Mouse (Mus musculus) hindbrain, embryonic 14.5 days (tissue): Measurements from ENCODE around the gene Taf3. TPM values are rescaled to one million over a fixed set of nuclear protein-coding genes. Genes with fewer than 3 reads are reported as not detected.

Experiments used
- ATAC-seq: fragments of 200-750 bp; cut with Nextera tagmentation; 2 replicates; pipeline ENCODE4 v1.8.0; 2017; ENCODE audit warnings: moderate number of reproducible peaks, mild to moderate bottlenecking, moderate TSS enrichment, moderate library complexity; ENCODE audit not compliant: low FRiP score
- DNase-seq: peaks from one replicate; pipeline ENCODE4 v3.0.0-alpha.2; 2015; ENCODE audit warnings: low spot score
- H3K27ac ChIP-seq: fragments of 300-500 bp; sonication (generic); 2 replicates; pipeline ENCODE4 v1.5.1; 2014; ENCODE audit warnings: mild to moderate bottlenecking, moderate library complexity
- H3K27me3 ChIP-seq: fragments of 300-500 bp; sonication (generic); 2 replicates; pipeline ENCODE4 v1.6.1; 2014; ENCODE audit warnings: mild to moderate bottlenecking, low read length, mixed read lengths; ENCODE audit not compliant: control insufficient read depth, insufficient read depth
- H3K36me3 ChIP-seq: fragments of 300-500 bp; sonication (generic); replicated peaks from 2 replicates; pipeline ENCODE4 v1.6.1; 2014; ENCODE audit not compliant: control insufficient read depth, insufficient read depth
- H3K4me1 ChIP-seq: fragments of 300-500 bp; sonication (generic); replicated peaks from 2 replicates; pipeline ENCODE4 v1.6.1; 2014; ENCODE audit warnings: antibody characterized with exemption, low read length, mixed read lengths; ENCODE audit not compliant: control insufficient read depth, insufficient read depth
- H3K4me2 ChIP-seq: fragments of 300-500 bp; sonication (generic); replicated peaks from 2 replicates; pipeline ENCODE4 v1.6.1; 2014; ENCODE audit warnings: mild to moderate bottlenecking, moderate library complexity
- H3K4me3 ChIP-seq: fragments of 300-500 bp; sonication (generic); replicated peaks from 2 replicates; pipeline ENCODE4 v1.5.1; 2014; ENCODE audit warnings: mild to moderate bottlenecking, low read length
- H3K9ac ChIP-seq: fragments of 300-500 bp; sonication (generic); 2 replicates; pipeline ENCODE4 v1.6.1; 2014
- H3K9me3 ChIP-seq: fragments of 300-500 bp; sonication (generic); 2 replicates; pipeline ENCODE4 v1.6.1; 2016; ENCODE audit warnings: low read length; ENCODE audit not compliant: control insufficient read depth
- WGBS: fragments of 180-500 bp; shearing (Covaris S2); extraction: QIAGEN DNeasy Blood & Tissue Kit; methylation state at CpG from one replicate; pipeline ENCODE4 v1.1.7; 2014; 5-methylcytosine and 5-hydroxymethylcytosine counted together
- polyA plus RNA-seq: library from polyadenylated mRNA; unstranded; fragments of >200 nt; fragmentation: Nextera tagmentation; extraction: Ambion mirVana; gene quantifications from 2 replicates; pipeline ENCODE4 v1.2.1, GENCODE M21; 2014

The Taf3 gene
- polyA plus RNA-seq, 1 experiment from 2014 or later, result 12.6 TPM

- H3K9me3 ChIP-seq, result no peaks in the 10 kb centered on the region
- H3K27me3 ChIP-seq, result peaks cover 77% of the 10 kb centered on the region
- 4% methylated on average over 12 of the region's 12 CpGs for WGBS
- H3K36me3 ChIP-seq, result no peaks in the 10 kb centered on the region
- no peak for DNase-seq
- peak overlapping the region; percentile 63 for H3K27ac ChIP-seq
- H3K4me1 ChIP-seq, result no peaks in the 10 kb centered on the region
- peak overlapping the region; percentile 40 for H3K9ac ChIP-seq
- peak overlapping the region; percentile 30 for H3K4me3 ChIP-seq
- ATAC-seq, result no peak
- peak overlapping the region; percentile 53 for H3K4me2 ChIP-seq
These were observed 175.7 kb downstream of the Taf3 start for GRCm38 (mm10) chr2:9872682-9873081.

- peak overlapping the region; percentile 16 for H3K9ac ChIP-seq
- H3K4me1 ChIP-seq, result no peaks in the 10 kb centered on the region
- 0 out of 2 replicates have a peak overlapping the region, but pooled peaks have one; percentile 63 for H3K27ac ChIP-seq
- H3K27me3 ChIP-seq, result peaks cover 77% of the 10 kb centered on the region
- H3K9me3 ChIP-seq, result no peaks in the 10 kb centered on the region
- ATAC-seq (no peak), DNase-seq (no peak)
- peak overlapping the region; percentile 53 for H3K4me2 ChIP-seq
- WGBS, result 20% methylated on average over 6 of the region's 6 CpGs
- peak overlapping the region; percentile 30 for H3K4me3 ChIP-seq
- H3K36me3 ChIP-seq, result no peaks in the 10 kb centered on the region
These were observed 176.6 kb downstream of the Taf3 start for GRCm38 (mm10) chr2:9871798-9872197.

- H3K9me3 ChIP-seq, result no peaks in the 10 kb centered on the region
- no peaks in the 10 kb centered on the region for H3K36me3 ChIP-seq
- no peaks in the 10 kb centered on the region for H3K4me1 ChIP-seq
- H3K4me2 ChIP-seq, result peak overlapping the region; percentile 53
- 21% methylated on average over 4 of the region's 4 CpGs for WGBS
- peak overlapping the region; percentile 63; the same call in 1 of the 2 replicates for H3K27ac ChIP-seq
- H3K4me3 ChIP-seq, result peak overlapping the region; percentile 30; the same call in 1 of the 2 replicates
- peaks cover 72% of the 10 kb centered on the region for H3K27me3 ChIP-seq
- ATAC-seq (no peak), DNase-seq (no peak)
- peak overlapping the region; percentile 16 for H3K9ac ChIP-seq
These were observed 177.2 kb downstream of the Taf3 start for GRCm38 (mm10) chr2:9871141-9871716.

GRCm38 (mm10) chr2:9867092-9867825 lies 181.1 kb downstream of the Taf3 start:
- no peak overlapping the region for H3K9ac ChIP-seq
- H3K4me2 ChIP-seq, result no peak overlapping the region; the same call in 1 of the 2 replicates
- 77% methylated on average over 12 of the region's 12 CpGs for WGBS
- H3K9me3 ChIP-seq, result no peaks in the 10 kb centered on the region
- no peak overlapping the region for H3K4me3 ChIP-seq
- no peaks in the 10 kb centered on the region for H3K36me3 ChIP-seq
- no peak for ATAC-seq
- H3K27ac ChIP-seq, result no peak overlapping the region
- H3K27me3 ChIP-seq, result peaks cover 33% of the 10 kb centered on the region
- DNase-seq, result no peak
- no peaks in the 10 kb centered on the region for H3K4me1 ChIP-seq

Other genes with a start within 250 kb of the Taf3 start
- gene 4930412O13Rik, start 167.3 kb downstream of the Taf3 start, polyA plus RNA-seq, result 0.36 and 0.52 TPM in 2 replicates
- 1.1 and 1.2 TPM in 2 replicates for gene 9230102O04Rik, start 159.1 kb downstream of the Taf3 start, polyA plus RNA-seq
- gene Gata3, start 158.6 kb downstream of the Taf3 start, polyA plus RNA-seq, result 28.2 and 29.0 TPM in 2 replicates
- 649 and 654 TPM in 2 replicates for gene Atp5c1, start 31.9 kb upstream of the Taf3 start, polyA plus RNA-seq
- 26.5 and 29.1 TPM in 2 replicates for gene Kin, start 32.0 kb upstream of the Taf3 start, polyA plus RNA-seq
- gene Itih2, start 82.8 kb upstream of the Taf3 start, polyA plus RNA-seq, result 3.4 and 4.1 TPM in 2 replicates
- gene Itih5, start 105.0 kb upstream of the Taf3 start, polyA plus RNA-seq, result 10.4 and 10.9 TPM in 2 replicates